Mouse (Mus musculus) megakaryocyte, embryonic 14.5 days (primary cell): ENCODE results near the gene Loxl3.

Source experiments
- FLI1 ChIP-seq: IDR thresholded peaks from 2 replicates; pipeline ENCODE4 v1.6.1; 2012; ENCODE audit warnings: low read length, inconsistent platforms, mixed read lengths
- GATA1 ChIP-seq: IDR thresholded peaks from 3 replicates; pipeline ENCODE4 v1.6.1; 2012; ENCODE audit warnings: mixed read lengths, low read length, inconsistent platforms, borderline replicate concordance

GRCm38 (mm10) chr6:83023008-83023407 is 11.0 kb upstream of the Loxl3 start:
- TF ChIP-seq GATA1 = no peak
- TF ChIP-seq FLI1 = no peak
